Mouse (Mus musculus) lung, adult 2 months (tissue): ENCODE results near the gene Myh6. TPM values are rescaled to one million over a fixed set of nuclear protein-coding genes. Genes with fewer than 3 reads are reported as not detected.
A peak's percentile ranks its signal among the peaks of the same experiment; 100 is the strongest.

Experiments
- DNase-seq: peaks from one replicate; pipeline ENCODE4 v3.0.0; 2022
- H3K4me1 ChIP-seq: fragments of 200-500 bp; 2 replicates; pipeline ENCODE4 v1.6.1; 2011; ENCODE audit warnings: low read length; ENCODE audit not compliant: control insufficient read depth, insufficient read depth
- H3K4me3 ChIP-seq: fragments of 200-500 bp; replicated peaks from 2 replicates; pipeline ENCODE3; 2011; ENCODE audit warnings: low read depth, mild to moderate bottlenecking, control low read depth, low read length; ENCODE audit errors: extremely low read depth
- CTCF ChIP-seq: fragments of 200-500 bp; IDR thresholded peaks from 2 replicates; pipeline ENCODE4 v1.5.1; 2011; ENCODE audit warnings: mild to moderate bottlenecking, low read length, control low read depth; ENCODE audit not compliant: insufficient read depth
- POLR2A ChIP-seq: fragments of 200-500 bp; IDR thresholded peaks from 2 replicates; pipeline ENCODE4 v1.6.1; 2011; ENCODE audit warnings: low read depth, mild to moderate bottlenecking, control low read depth, low read length, borderline replicate concordance; ENCODE audit errors: extremely low read depth
- WGBS: fragments of 180-500 bp; shearing (Covaris S2); methylation state at CpG from one replicate; pipeline ENCODE4 v1.1.7; 2018; 5-methylcytosine and 5-hydroxymethylcytosine counted together
- polyA plus RNA-seq: library from polyadenylated mRNA; depleted of rRNA; stranded (reverse); fragments of >200 nt; gene quantifications from 2 replicates; pipeline ENCODE4 v1.2.3, GENCODE M21; 2012

The Myh6 gene
- polyA plus RNA-seq, 1 experiment, result 128 TPM

DNA sequence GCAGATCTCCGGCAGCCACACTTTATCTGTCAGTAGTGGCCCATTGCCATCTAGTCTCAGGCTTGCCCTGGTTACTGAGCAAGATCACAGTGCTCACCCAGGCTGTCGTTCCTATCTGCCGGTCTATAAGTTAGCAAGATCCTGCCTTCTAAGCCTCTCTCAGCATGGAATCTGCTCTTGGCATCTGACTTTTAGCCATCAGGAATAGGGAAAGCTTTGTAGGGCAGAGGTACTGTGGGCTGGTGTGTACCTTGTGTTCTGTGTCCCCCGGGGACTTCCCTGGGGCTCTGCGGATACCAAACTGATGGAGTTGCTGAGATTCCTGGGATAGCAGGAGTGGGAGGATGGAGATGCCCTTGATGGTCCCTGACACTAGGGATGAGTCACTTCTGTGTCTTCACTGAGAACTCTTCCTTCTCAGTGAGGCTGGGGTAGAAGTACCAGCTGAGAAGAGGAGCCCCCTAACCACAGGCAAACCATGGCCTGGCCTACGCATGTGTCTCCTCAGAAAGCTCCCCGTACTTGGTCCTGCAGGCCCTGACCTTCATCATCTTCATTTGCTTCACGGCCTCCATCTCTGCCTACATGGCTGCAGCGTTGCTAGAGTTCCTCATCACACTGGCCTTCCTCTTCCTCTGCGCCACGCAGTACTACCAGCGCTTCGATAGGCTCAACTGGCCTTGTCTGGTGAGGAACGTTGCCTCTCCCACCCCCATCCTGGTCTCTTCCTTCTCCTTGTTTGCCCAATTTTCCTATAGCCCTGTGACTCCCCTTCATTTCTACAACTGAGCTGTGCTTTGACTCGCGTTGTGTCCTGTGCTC is 29.2 kb downstream of the Myh6 start:
- TF ChIP-seq POLR2A, result no peak
- TF ChIP-seq CTCF, result no peak
- 87% methylated on average over 16 of the region's 16 CpGs for WGBS
- H3K4me3 ChIP-seq, result no peak overlapping the region
- DNase-seq, result no peak
- no peaks in the 10 kb centered on the region for H3K4me1 ChIP-seq

- 43% methylated on average over 6 of the region's 6 CpGs for WGBS
- Histone ChIP-seq H3K4me3 (no peak overlapping the region), H3K4me1 (no peaks in the 10 kb centered on the region)
- no peak for TF ChIP-seq POLR2A
- no peak for TF ChIP-seq CTCF
- DNase-seq, result no peak
These were observed 29.9 kb downstream of the Myh6 start for GRCm38 (mm10) chr14:54936831-54937160.

- TF ChIP-seq POLR2A, result no peak
- no peak for TF ChIP-seq CTCF
- no peak for DNase-seq
- no peaks in the 10 kb centered on the region for H3K4me1 ChIP-seq
- WGBS, result 37% methylated on average over 8 of the region's 8 CpGs
- H3K4me3 ChIP-seq, result no peak within 1 kb of the TSS
These were observed 30.6 kb downstream of the Myh6 start, which contains the start of gene Cmtm5 for GRCm38 (mm10) chr14:54935904-54936830. Gene Cmtm5, plus strand, starts transcription at chr14:54936261.

- WGBS, result 43% methylated on average over 6 of the region's 6 CpGs
- no peaks in the 10 kb centered on the region for H3K4me1 ChIP-seq
- DNase-seq, result no peak
- TF ChIP-seq POLR2A (no peak), CTCF (no peak)
- no peak within 1 kb of the TSS for H3K4me3 ChIP-seq
These were observed 34.0 kb downstream of the Myh6 start, which contains the start of gene Il25 for GRCm38 (mm10) chr14:54932645-54933150. Gene Il25, plus strand, starts transcription at chr14:54932695.

DNA sequence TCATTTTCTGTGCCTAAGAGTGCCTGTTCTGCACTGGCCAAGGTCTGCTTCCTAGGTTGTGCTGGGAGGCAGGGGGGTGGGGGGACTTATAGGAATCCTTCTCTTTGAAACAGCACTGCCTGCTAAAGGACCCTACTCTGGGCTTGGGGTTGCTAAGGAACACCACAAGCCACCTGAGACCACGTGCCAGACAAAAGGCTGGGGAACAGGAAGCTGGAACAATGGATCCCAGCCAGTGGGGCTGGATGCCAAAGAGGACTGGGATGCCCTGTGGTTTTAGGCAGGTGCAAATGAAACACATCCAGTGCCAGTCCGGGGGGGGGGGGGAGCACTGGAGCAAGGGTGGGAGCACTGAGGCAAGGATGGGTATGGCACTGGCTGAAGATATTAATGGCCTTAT is 36.3 kb downstream of the Myh6 start:
- TF ChIP-seq POLR2A (no peak), CTCF (no peak)
- no peak for DNase-seq
- Histone ChIP-seq H3K4me1 (peaks cover 5% of the 10 kb centered on the region; the same call in 1 of the 2 replicates), H3K4me3 (no peak overlapping the region)
- WGBS, result 23% methylated on average over 2 of the region's 2 CpGs

DNA sequence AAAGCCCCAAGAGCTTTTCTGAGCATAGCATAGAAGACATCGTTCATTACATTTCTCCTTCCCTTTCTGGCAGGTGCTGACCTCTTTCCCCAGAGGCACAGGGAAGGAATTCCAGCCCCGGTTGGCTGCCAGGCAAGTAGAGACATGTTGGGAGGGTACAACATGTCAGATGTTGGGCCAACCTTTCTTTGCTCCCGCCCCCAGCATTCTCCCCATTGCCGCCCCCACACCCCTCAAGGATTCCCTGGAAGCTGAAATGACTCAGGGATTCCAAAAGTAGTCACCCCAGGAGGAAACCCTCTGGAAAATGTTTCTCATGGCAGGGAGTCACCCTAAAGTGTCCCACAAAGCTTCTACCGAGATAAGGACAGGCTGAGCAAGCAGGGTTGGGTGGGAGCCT is 36.9 kb downstream of the Myh6 start:
- 63% methylated on average over 5 of the region's 5 CpGs for WGBS

GRCm38 (mm10) chr14:54927296-54927695 is 39.4 kb downstream of the Myh6 start:
- WGBS, result 28% methylated on average over 7 of the region's 7 CpGs
- Histone ChIP-seq H3K4me3 (no peak overlapping the region), H3K4me1 (peaks cover 5% of the 10 kb centered on the region; the same call in 1 of the 2 replicates)
- TF ChIP-seq POLR2A, result no peak
- TF ChIP-seq CTCF, result no peak
- DNase-seq, result no peak

More for the DNA sequence above, 36.9 kb downstream of the Myh6 start:
- DNase-seq, result no peak
- no peak overlapping the region for H3K4me3 ChIP-seq
- no peak for TF ChIP-seq CTCF
- no peak for TF ChIP-seq POLR2A
- peaks cover 5% of the 10 kb centered on the region; the same call in 1 of the 2 replicates for H3K4me1 ChIP-seq

DNA sequence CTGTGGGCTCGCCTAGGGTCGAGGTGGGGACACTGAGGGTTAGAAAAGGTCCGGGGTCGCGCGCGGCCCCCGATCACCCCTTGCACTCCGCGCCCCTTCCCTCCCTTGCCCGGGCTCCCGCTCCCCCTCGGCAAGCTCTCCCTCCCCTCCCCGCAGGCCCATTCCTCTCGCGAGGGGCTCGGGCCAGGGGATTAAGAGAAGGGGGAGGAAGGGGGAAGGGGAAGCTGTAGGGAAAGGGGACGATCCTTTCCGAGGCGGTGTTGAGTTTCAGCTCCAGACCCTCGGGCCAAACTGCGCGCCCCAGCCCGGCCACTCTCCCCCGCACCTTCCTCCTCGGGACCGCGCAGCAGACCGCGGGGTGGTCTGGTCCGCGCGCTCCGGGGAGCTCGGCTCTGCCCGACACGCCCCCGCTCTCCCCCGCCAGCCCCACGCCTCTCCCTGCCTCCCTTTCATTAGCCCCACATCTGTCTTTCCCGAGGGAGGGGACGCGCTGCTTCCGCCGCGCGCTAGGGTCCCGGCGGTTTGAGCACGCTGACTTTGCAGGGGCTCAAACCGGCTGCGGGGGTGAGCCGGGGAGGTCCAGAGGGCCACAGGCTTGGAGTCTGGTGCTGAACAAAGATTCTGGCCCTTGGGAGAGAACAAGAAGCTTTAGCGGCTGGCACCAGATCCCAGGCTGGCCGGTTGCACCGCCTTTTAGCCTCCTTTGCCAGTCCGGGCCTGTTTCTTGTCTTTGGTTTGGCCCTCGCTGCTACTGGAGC is 40.1 kb downstream of the Myh6 start:
- TF ChIP-seq POLR2A, result no peak
- no peak for TF ChIP-seq CTCF
- Histone ChIP-seq H3K4me3 (peak overlapping the region; percentile 48), H3K4me1 (peaks cover 5% of the 10 kb centered on the region; the same call in 1 of the 2 replicates)
- DNase-seq, result peak; percentile 29
- under 1% methylated on average over 57 of the region's 58 CpGs for WGBS
